Mouse (Mus musculus): ENCODE measurements around the gene Olfr572. TPM values are rescaled to one million over a fixed set of nuclear protein-coding genes. Genes with fewer than 3 reads are reported as not detected.

The Olfr572 gene
- not detected for total RNA-seq (2023)

GRCm38 (mm10) chr7:102924109-102924508 lies at the start of gene Olfr572:
TSS of gene Olfr572 (plus strand) at chr7:102924409.

DNA sequence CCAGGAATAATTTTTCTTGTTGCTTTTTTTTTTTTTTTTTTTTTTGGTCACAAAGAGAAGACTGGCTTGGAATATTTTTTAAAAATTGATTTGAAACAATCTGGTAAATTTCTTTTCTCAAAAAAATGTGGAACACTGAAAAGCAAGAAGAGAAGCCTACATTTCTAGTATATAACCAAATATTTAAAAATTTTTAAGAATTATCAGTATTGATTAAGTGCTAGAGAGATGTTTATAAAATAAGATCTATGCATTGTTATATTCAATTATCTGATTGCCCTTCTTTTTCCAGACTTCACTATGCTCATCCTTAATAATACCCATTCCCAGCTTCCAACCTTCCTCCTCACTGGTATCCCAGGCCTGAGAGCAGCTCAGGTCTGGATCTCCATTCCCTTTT lies 47.4 kb upstream of the Olfr572 start, which contains the start of gene Olfr568:
Gene Olfr568, plus strand, starts transcription at position 301 of the 400 bp plus-strand sequence.

GRCm38 (mm10) chr7:102890782-102891181 lies 33.4 kb upstream of the Olfr572 start, which contains the start of gene Olfr569:
TSS of gene Olfr569 (minus strand) at chr7:102890882.

DNA sequence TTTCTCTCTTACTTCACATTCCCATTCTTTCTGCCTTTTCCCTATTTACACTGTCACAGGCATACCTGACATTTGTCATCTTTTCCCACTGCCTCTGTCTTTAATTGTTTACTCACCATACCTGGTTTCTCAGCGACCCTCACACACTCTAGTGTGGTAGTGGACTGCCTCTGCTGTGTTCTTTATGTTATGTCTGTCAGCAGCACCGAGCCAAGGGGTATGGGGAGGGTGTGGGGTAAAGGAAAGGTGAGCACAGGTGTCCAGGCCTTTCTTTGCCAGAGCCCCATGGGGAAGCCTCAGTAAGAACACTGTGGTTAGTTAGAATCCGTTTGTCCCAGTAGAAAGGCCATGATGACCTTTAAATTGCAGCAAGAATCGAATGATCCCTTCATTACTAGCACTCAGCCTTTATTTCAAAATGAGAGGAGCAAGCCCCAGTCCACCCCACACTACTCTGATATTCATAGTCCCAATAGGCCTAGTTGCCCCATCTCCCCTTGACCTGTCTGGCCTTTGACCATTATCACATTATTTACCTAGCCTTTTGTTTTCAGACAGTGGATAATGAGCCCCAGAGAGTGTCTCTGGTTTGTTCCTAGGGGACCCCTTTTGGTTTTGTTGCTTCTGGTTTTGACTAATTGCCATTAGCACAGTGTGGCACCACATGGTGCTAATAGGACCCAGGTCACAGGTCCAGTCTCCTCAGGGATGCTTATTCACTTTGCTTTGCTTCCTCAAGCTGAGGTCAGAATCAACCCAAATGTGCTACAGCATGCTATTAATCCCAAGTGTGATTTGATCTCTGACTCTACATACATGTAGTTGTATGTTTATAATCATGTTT lies 7.0 kb upstream of the Olfr572 start, which contains the start of gene Olfr571:
Gene Olfr571, minus strand, starts transcription at position 505 of the 844 bp plus-strand sequence.

GRCm38 (mm10) chr7:102942475-102942874 lies 18.3 kb downstream of the Olfr572 start, which contains the start of gene Olfr573-ps1:
TSS of gene Olfr573-ps1 (minus strand) at chr7:102942575.

DNA sequence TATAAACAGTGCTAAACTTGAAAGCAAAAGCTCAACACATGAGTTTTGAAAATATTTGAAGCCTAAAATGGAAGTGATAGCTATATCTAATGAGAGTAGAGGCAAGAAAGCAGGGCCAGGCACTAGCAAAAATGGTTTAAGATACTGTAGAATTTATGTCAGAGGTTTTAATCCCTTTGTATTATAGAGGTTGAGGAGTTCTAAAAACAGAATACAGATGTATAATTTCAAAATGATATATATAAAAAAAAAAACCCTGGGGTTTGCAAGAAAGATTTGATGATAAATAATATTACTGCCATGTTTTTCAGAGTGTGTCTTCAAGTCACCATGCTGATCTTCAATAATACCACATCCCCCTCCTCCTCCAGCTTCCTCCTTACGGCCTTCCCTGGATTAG lies 24.0 kb downstream of the Olfr572 start, which contains the start of gene Olfr574:
Gene Olfr574, plus strand, starts transcription at position 301 of the 400 bp plus-strand sequence.

GRCm38 (mm10) chr7:102958593-102958992 lies 34.4 kb downstream of the Olfr572 start, which contains the start of gene Olfr575:
TSS of gene Olfr575 (minus strand) at chr7:102958775.

DNA sequence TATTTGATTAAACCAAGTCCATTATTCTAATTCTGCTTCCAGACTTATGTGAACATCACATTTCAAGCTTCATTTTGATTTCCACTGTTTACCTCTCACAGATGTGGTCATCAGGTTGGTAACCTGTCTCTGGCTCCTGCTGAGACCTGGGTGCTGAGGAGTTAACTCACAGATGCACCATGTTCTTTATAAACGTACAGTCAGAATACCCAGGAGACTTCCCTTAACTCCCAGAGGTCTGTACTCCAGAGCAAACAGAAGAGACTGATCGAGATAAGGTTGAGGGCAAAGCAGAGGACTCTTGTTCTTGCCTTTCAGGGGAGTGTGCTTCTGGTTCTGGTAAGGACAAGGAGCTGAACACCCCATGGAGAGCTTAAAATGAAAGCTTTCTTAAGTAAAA lies 38.2 kb downstream of the Olfr572 start, which contains the start of gene Olfr576:
Gene Olfr576, plus strand, starts transcription at position 301 of the 400 bp plus-strand sequence.

GRCm38 (mm10) chr7:102975843-102976242 lies 51.6 kb downstream of the Olfr572 start, which contains the start of gene Olfr577:
TSS of gene Olfr577 (minus strand) at chr7:102975943.

Other genes starting within 250 kb of the Olfr572 start
- gene Trim68, start 237.1 kb upstream of the Olfr572 start, total RNA-seq (2023): 10 to 100 TPM; 21.8 to 29.3 TPM
- gene Olfr557, start 228.5 kb upstream of the Olfr572 start, total RNA-seq (2023): not detected
- gene Olfr558, start 222.2 kb upstream of the Olfr572 start, total RNA-seq (2023): not detected
- gene Olfr33, start 205.3 kb upstream of the Olfr572 start, total RNA-seq (2023): not detected
- gene Olfr559, start 196.9 kb upstream of the Olfr572 start, total RNA-seq (2023): not detected
- gene Olfr560, start 165.0 kb upstream of the Olfr572 start, total RNA-seq (2023): not detected
- gene Olfr78, start 164.9 kb upstream of the Olfr572 start, total RNA-seq (2023): not detected
- not detected for gene Olfr561, start 153.2 kb upstream of the Olfr572 start, total RNA-seq (2023)
- gene Olfr564, start 120.9 kb upstream of the Olfr572 start, total RNA-seq (2023): not detected
- gene Olfr566, start 65.6 kb upstream of the Olfr572 start, total RNA-seq (2023): not detected
- gene Olfr568, start 47.3 kb upstream of the Olfr572 start, total RNA-seq (2023): not detected
- not detected for gene Olfr569, start 33.5 kb upstream of the Olfr572 start, total RNA-seq (2023)
- not detected for gene Olfr570, start 29.8 kb upstream of the Olfr572 start, total RNA-seq (2023)
- gene Olfr571, start 6.9 kb upstream of the Olfr572 start, total RNA-seq (2023): not detected
- gene Olfr573-ps1, start 18.2 kb downstream of the Olfr572 start, total RNA-seq (2023): not detected
- not detected for gene Olfr574, start 24.1 kb downstream of the Olfr572 start, total RNA-seq (2023)
- gene Olfr575, start 34.4 kb downstream of the Olfr572 start, total RNA-seq (2023): not detected
- not detected for gene Olfr576, start 38.3 kb downstream of the Olfr572 start, total RNA-seq (2023)
- gene Olfr577, start 51.5 kb downstream of the Olfr572 start, total RNA-seq (2023): not detected
- not detected for gene Olfr578, start 64.9 kb downstream of the Olfr572 start, total RNA-seq (2023)
- gene Olfr582, start 113.6 kb downstream of the Olfr572 start, total RNA-seq (2023): not detected
- gene Olfr583, start 126.9 kb downstream of the Olfr572 start, total RNA-seq (2023): not detected
- not detected for gene Olfr584, start 157.5 kb downstream of the Olfr572 start, total RNA-seq (2023)
- gene Olfr585, start 173.3 kb downstream of the Olfr572 start, total RNA-seq (2023): not detected
- gene Olfr586, start 201.2 kb downstream of the Olfr572 start, total RNA-seq (2023): not detected
- not detected for gene Olfr588-ps1, start 216.5 kb downstream of the Olfr572 start, total RNA-seq (2023)
- gene Olfr589, start 231.9 kb downstream of the Olfr572 start, total RNA-seq (2023): not detected